Mouse (Mus musculus) bone marrow, adult 2 months (tissue): ENCODE measurements at regions not wholly inside any gene's neighbourhood (a gene's known extent, or its start where the extent isn't known, plus 50 kb on each side); places are given as distances from the start of the nearest gene placed in this dataset.

Experiments
- CTCF ChIP-seq: fragments of 200-500 bp; IDR thresholded peaks from 2 replicates; pipeline ENCODE4 v1.5.1; 2011; ENCODE audit warnings: low read length, control low read depth; ENCODE audit not compliant: control insufficient read depth, insufficient read depth
- POLR2A ChIP-seq: fragments of 200-500 bp; IDR thresholded peaks from 2 replicates; pipeline ENCODE4 v1.6.1; 2011; ENCODE audit warnings: low read depth, mild to moderate bottlenecking, control low read depth, low read length, borderline replicate concordance; ENCODE audit not compliant: control insufficient read depth

DNA sequence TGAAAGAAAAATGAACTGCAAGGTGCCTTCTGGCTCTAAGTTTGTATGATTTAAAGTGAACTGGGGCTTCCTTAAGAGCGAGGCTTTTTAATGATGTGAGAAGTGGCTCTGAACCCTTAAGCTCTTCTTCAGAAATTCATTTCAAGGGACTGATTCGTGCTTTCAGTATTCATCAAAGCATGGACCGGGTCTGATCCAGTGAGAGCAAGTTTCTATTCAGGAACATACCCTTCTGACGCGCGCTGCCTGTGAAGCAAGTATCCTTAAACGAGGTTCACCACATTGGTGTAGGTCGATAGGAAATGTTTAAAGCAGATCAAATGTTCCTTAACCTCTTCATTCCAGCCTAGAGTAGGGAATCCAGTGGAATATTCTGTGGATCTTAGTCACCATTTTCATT, 240.1 kb downstream of the Kctd12 start:
- no peak for TF ChIP-seq CTCF
- TF ChIP-seq POLR2A = no peak
